Mouse (Mus musculus) CH12F3 (cell line): ENCODE results near the gene Syngr4.
"Not testable (repeated sequence)": the region's sequence is repeated elsewhere in the genome, so short reads cannot be mapped to it uniquely, and the experiment has no call there.

Experiments used
- in situ Hi-C: fragments of 300-500 bp; cut with MboI; formaldehyde crosslinking; loops from 2 replicates; pipeline ENCODE4 v1.14.3; 2020; ENCODE audit warnings: low sequenced_read_pairs

The Syngr4 gene

DNA sequence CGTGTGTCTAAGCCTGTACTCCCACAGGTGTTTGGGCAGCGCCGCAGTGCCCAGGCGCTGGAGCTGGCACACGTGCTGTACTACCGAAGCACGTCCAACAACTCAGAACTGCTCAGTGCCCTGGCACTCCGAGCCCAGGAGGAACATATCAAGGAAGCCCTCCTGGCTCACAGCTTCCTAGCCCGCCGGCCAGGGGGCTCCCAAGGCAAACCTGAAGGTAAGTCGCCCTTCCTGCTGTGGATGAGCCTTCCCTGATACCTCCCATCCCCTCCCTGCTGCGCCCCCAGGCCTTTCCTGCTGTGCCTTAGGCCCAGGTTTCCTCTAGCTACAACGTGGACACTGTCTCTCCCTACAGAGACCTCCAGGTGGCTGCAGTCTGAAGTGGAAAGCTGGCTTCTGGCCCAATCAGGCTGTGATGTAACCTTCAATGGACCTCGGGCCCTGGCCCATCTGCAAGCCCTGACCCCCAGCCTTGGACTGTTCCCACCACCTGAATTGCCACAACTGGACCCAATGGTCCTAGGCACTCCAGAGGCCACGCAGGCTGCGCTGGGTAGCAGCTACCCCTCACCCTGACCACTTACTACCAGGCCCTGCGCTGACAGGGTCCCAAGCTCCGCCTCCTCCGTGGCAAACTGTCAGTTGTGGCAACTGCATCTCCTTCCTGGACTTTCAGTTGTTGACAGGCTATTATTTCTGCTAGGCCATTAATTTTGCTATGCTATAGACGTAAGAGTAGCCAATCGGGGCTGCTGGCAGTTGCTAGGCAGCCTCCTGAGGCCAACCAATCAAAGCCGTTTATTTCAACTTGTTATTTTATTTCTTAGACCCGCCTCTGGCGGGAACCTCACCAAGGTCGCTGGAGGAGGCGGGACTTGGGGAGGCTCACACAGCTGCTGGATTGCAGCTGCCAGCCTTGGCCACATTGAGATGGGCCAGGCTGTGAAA lies 19.8 kb upstream of the Syngr4 start:
- in situ Hi-C loops = no loop called here

GRCm38 (mm10) chr7:45915011-45915410 lies 18.5 kb upstream of the Syngr4 start:
- in situ Hi-C loops = no loop called here

- in situ Hi-C loops = no loop called here
Measured at GRCm38 (mm10) chr7:45914067-45914466, 17.6 kb upstream of the Syngr4 start.

DNA sequence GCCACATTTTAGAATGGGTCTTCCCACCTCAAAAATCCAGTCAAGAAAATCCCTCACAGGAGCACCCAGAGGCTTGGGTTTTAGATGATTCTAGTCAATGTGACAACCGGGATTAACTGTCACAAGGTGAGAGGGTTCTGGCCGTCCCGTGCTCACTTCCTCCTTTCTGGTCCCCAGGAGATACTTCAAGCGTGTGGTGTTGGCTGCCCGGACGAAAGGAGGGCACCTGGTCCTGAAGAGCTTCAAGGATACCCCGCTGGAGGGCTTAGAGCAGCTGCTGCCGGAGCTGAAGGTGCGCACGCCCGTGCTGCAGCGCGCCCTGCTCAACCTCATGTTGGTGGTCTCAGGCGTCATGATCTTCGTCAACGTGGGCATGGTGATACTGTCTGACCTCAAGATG lies 12.6 kb upstream of the Syngr4 start:
- in situ Hi-C loops = no loop called here

GRCm38 (mm10) chr7:45908384-45908783 lies 11.9 kb upstream of the Syngr4 start:
- in situ Hi-C loops = no loop called here

DNA sequence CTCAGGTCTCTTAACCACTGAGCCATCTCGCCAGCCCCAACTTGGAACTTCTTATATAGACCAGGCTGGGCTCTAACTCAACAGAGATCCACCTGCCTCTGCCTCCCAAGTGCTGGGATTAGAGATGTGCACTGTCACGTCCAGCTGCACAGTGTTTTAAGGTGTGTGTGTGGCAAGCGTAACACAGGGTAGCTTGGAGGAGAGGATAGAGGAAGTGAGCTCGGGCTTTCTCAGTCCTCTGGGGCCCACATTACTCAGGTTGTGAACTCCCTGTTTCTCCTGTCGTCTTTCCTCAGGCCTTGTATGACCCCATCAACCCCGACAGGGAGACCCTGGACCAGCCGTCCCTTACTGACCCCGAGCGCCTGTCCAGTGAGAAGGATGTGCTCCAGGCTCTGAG lies 10.1 kb upstream of the Syngr4 start:
- in situ Hi-C loops = no loop called here

GRCm38 (mm10) chr7:45902481-45903002 lies 6.0 kb upstream of the Syngr4 start:
- in situ Hi-C loops = no loop called here

GRCm38 (mm10) chr7:45901562-45901961 lies 5.0 kb upstream of the Syngr4 start:
- in situ Hi-C loops = no loop called here

DNA sequence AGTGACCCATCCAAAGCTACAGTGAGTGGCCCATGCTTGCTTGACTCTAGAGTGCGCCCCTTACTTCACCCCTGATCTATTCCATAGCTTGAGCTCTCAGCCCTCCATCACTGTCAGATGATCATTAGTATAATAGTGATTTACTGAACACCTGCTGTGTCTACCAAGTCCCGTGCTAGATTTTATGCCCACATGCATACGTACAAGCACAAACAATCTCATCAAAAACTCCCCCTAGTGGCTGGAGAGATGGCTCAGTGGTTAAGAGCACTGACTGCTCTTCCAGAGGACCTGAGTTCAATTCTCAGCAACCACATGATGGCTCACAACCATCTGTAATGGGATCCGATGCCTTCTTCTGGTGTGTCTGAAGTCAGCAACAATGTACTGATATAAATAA lies 1.6 kb upstream of the Syngr4 start:
- in situ Hi-C loops = not testable (repeated sequence)

DNA sequence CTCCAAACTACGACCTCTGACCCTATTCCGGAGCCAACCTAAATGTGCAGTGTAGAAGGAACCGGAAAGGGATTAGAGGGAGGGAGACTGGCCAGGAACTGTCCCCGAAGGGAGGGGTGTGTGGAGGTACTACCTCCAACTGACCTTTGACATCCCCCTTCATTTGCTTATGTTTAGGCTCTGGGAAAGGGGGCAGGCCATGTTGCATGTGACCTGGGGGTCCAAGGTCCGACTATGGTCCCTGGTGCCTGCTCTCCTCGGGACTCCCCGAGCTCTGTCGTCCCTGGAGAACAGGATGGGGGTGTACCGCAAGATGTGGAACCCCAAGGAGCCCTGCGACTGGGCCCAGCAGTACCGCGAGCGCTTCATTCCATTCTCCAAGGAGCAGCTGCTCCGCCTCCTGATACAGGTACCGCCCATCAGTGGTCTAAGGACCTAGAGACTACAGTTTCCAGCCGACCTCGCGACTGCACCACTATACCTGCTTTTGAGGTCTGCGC lies 794 bp upstream of the Syngr4 start:
- in situ Hi-C loops = no loop called here

GRCm38 (mm10) chr7:45895931-45896516 lies 490 bp downstream of the Syngr4 start:
- in situ Hi-C loops = no loop called here

DNA sequence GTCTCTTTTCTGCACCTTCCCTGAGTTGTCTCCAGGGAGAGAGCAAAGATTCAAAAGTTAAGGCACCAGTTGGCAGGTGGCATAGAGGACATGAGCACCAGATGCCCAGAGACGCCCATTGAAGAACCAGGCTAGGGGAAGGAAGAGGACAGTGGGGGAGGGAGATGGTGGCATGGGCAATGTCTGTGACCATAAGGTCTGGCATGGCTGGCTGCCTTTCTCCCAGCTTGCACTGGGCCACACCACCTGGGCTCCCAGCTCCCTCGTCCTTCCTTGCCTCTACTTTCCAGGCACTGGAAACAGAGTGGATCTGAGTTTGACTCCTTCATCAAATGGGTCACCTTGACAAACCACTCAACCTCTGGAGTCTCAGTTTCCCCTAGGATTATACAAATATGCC lies 3.9 kb downstream of the Syngr4 start:
- in situ Hi-C loops = no loop called here

DNA sequence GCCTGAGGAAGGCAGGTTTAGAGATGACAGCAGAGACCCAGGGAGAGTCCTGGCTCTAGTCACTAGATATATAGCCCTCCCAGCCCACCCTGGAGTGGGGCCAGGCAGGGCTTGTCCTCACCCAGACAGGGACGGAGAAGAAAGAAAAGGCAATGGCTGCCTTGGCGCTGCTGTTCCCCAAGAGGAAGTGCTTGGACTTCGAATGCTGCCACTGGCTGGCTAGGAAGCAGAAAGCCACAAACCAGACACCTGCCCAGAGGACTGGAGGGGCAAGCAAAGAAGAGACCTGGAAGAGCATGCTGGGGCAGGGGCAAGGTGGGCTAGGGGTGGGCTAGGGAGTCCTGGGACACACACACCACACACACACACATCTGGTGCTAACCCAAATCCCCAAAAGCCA lies 9.3 kb downstream of the Syngr4 start:
- in situ Hi-C loops = no loop called here

GRCm38 (mm10) chr7:45881011-45881410 lies 15.5 kb downstream of the Syngr4 start:
- in situ Hi-C loops = no loop called here

DNA sequence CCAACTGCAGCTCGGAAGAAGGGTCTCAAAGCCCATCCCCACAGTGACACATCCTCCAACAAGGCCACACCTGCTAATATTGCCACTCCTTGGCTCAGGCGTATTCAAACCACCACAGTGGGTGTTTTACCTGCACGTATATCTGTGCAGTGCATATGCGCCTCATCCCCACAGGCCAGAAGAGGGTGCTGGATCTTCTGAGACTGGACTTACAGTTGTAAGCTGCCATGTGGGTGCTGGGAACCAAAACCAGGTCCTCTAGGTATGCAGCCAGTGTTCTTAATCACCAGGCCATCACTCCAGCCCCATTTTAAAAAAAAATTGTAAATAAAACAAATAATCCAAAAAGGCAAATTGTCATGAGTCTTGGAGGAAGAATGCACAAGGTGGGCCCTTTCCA lies 16.0 kb downstream of the Syngr4 start:
- in situ Hi-C loops = no loop called here

GRCm38 (mm10) chr7:45878278-45878677 lies 18.2 kb downstream of the Syngr4 start, which contains the start of gene Grin2d:
TSS of gene Grin2d (minus strand) at chr7:45878378.
- in situ Hi-C loops = not testable (repeated sequence)

GRCm38 (mm10) chr7:45876895-45877294 lies 19.6 kb downstream of the Syngr4 start:
- in situ Hi-C loops = no loop called here

DNA sequence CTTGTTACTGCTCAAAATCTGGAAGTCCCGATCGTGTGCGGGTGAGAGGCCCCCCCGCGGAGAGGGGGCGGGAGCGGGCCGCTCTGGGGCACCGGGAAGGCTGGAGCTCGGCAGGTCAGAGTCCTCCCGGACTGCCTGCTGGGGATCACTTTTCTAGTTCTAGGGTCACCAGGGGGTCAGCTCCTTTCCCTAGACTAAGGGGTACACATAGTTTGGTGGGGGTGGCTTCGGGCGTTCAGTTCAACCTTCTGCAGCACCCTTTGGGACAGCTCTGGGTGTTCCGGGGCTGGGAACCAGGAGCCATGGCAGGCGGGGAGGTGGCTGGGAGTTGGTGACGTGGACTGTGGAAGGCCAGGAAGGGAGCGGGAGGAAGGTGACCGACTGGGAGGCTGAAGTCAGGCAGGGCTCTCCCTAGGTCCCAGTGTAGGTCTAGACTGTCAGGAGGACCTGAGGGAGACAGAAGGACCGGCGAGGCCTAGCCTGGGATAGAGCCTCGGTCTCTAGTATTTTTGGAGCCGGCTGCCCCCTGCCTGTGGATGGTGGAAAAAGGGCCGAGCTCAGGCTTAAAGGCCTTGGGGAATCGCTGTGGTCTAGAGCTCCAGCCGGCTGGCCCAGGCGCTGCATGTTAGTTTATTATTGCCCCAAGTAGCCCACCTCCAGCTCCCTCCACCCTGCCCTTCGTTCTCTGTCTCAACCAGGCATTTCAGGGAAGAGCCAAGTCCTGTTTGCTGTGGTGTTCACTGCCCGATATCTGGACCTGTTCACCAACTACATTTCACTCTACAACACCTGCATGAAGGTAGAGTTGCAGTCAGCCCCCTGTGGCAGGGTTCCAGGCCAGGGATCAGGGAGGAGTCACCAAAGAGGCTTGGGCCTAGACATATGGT lies 23.2 kb downstream of the Syngr4 start:
- in situ Hi-C loops = no loop called here

- in situ Hi-C loops = no loop called here
Measured at GRCm38 (mm10) chr7:45872624-45873023, 23.9 kb downstream of the Syngr4 start, which contains the start of gene Kdelr1. TSS of gene Kdelr1 (plus strand) at chr7:45872772.

DNA sequence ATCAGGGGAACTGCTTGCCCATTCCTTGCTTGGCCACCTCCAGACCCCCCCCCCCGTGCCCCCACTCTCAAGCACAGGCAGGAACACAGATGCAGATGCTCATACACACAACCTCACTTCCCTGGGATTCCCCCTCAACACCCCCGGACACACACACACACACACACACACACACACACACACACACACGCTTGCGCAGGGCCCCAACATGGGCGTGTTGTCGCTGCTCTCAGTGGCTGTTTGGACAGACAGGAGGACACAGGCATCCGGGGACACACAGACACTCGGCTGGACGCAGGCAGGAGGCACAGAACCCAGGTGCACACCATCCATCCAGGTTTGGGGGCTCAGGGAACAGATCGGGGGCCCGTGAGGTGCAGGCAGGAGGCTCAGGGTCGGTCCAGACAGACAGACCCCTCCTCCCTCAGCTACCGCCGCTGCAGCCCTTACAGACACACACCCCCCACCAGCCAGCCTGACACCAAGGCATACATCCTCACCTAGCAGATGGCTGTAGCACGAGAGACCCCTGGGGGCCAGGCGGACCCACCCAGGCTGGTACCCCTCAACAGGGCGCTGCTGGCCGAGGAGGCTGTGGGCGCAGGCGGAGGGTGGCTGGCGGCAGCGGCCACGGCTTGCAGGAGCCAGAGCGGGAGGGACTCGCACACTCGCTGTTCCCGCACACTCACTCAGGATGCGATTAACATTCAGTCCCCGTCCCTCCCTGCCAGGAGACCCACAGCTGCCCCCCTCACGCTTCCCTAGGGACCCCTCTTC lies 26.0 kb downstream of the Syngr4 start:
- in situ Hi-C loops = no loop called here
